Mouse (Mus musculus) C3H10T1/2 (cell line): Measurements from ENCODE around the gene Prpf18. TPM values are rescaled to one million over a fixed set of nuclear protein-coding genes. Genes with fewer than 3 reads are reported as not detected.

Experiments used
- polyA plus RNA-seq, 2 experiments: library from polyadenylated mRNA; unstranded; fragments of >200 nt; fragmentation: generic; extraction: Trizol; gene quantifications; one replicate each; pipeline ENCODE4 v1.2.1; 2012; ENCODE audit warnings: missing spikeins in 2 of 2

Gene Prpf18
- 1 to 10 TPM in 1 of 2 experiments, under 1 TPM in 1; 0.51 to 8.9 TPM for polyA plus RNA-seq

DNA sequence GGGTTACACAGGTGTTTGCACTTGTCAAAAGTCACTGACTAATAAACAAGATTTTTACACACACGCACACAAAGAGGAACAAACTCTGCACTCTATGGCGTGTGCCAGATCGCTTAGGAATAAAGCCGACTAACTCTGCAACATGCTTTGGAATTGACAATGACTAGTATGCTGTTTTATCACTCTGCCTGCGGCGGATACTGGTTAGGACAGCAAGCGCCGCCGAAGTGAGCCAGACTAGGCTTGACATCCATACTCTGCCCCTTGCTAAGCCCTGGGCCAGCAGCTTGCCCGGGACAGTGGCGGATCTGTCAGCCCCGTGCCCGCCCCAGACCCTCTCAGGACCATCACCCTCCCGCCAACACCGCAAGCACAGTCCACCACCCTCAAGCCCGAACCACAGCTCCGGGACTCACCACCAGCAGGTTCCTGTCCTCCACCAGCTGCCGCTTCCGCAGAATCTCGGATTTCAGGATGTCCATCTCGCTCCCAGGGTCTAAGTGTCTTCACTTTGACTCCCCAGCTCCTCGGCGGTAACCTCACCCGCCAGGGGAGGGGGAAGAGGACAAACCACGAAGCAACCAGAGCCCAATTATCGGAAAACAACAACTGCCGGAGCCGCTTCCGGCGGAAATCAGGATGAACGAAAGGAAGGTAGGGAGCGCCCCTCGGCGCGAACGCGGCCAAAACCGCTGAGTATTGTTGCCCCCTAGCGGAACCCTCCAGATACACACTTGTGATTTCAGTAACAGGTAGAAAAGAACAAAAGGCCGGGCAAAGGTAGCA is at the start of gene Prpf18:
TSS of gene Prpf18 (minus strand) at position 614 of the 786 bp plus-strand sequence.

Other genes starting within 250 kb of the Prpf18 start
- under 1 TPM in 1 of 2 experiments, not detected in 1; 0.04 TPM for gene Bend7, start 65.7 kb upstream of the Prpf18 start, polyA plus RNA-seq
- 10 to 100 TPM in 1 of 2 experiments, 1 to 10 TPM in 1; 7.1 to 22.4 TPM for gene Sephs1, start 229.5 kb upstream of the Prpf18 start, polyA plus RNA-seq